Mouse (Mus musculus) cerebellum, adult 11 months (tissue): ENCODE results near the gene Ascl1.

Experiments
- DNase-seq: peaks from one replicate; pipeline ENCODE4 v3.0.0; 2022

The Ascl1 gene

DNA sequence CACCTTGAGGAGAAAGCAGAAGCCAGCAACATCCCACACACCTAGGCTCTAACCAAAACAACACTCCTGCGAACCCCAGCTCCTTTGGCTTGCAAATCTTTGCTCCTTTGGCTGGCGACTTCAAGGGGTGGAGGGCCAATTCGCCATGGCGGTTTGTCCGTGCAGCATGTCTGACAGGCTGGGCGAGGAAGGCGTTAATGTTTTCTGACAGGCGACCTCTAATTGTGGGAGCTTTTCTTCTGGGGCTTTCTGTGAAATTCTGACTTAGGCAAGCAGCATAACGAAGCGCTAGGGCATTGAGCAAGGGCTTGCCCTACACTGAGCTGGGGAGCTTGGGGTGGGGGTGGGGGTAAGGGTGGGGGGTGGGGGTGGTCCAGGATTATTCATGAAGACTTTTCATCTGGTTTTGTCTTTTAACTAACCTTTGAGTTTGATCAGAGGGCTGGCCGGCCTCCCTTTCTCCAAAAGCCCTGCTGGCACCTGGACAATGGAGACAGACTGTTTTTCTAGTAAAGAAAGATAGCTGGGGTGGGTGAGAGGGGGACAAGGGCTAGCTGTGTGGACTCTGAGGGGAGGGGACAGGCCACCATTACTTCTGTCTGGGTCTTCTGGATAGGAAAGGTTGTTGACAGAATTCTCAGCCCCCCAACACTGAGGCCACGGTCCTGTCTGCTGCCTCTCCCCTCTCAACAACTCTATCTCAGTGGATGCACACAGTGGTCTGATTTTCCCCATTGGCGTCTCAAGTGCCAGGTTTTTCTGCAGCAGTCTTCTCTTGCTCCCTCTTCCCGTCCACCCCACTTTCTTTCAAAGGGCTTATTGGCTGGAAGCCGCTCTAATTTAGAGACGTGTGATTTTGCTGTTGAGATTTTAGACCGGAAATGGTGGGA lies 8.4 kb downstream of the Ascl1 start:
- no peak for DNase-seq

DNA sequence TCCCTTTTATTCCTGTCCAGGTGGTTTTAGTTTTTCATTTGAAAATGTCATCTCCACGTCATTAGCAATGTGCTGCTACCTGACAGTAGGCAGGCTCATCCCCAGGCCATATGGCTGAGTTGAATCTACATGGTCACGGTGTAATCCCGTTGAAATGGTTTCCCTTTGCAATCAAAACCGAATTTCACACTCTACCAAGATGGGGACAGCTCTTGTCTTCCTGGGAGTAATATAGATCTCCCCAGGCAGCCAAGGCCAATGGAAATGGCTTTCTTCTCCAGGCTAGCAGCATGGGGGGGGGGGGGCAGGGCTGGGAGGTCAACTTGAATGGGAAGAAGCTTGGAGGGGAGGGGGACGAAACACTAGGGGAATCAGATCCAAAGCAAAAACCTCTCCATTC lies 15.6 kb downstream of the Ascl1 start:
- no peak for DNase-seq

DNA sequence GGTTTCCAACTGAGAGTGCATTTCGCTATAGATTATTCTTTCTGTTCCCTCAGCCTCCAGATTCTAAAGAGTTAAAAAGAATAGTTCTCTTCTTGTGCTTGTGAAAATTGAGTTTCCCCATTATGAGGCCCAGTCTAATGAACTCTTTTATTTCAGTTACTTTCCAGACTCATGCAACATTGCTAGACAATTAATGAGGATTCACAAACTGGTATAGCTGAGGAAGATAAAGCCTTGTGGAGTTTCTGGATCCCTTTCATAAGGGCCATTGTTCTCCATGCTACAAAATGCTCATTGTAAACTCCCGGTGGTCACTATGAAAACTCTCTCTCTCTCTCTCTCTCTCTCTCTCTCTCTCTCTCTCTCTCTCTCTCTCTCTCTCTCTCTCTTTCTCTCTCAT lies 18.5 kb downstream of the Ascl1 start:
- DNase-seq = no peak

GRCm38 (mm10) chr10:87473475-87474131 lies 19.9 kb downstream of the Ascl1 start:
- no peak for DNase-seq

GRCm38 (mm10) chr10:87450777-87451176 lies 42.7 kb downstream of the Ascl1 start:
- DNase-seq = no peak

GRCm38 (mm10) chr10:87449368-87449767 lies 44.1 kb downstream of the Ascl1 start:
- DNase-seq = no peak

- DNase-seq = no peak
Observed at GRCm38 (mm10) chr10:87448257-87448656, 45.2 kb downstream of the Ascl1 start.

- no peak for DNase-seq
Observed at GRCm38 (mm10) chr10:87447754-87448095, 45.7 kb downstream of the Ascl1 start.

DNA sequence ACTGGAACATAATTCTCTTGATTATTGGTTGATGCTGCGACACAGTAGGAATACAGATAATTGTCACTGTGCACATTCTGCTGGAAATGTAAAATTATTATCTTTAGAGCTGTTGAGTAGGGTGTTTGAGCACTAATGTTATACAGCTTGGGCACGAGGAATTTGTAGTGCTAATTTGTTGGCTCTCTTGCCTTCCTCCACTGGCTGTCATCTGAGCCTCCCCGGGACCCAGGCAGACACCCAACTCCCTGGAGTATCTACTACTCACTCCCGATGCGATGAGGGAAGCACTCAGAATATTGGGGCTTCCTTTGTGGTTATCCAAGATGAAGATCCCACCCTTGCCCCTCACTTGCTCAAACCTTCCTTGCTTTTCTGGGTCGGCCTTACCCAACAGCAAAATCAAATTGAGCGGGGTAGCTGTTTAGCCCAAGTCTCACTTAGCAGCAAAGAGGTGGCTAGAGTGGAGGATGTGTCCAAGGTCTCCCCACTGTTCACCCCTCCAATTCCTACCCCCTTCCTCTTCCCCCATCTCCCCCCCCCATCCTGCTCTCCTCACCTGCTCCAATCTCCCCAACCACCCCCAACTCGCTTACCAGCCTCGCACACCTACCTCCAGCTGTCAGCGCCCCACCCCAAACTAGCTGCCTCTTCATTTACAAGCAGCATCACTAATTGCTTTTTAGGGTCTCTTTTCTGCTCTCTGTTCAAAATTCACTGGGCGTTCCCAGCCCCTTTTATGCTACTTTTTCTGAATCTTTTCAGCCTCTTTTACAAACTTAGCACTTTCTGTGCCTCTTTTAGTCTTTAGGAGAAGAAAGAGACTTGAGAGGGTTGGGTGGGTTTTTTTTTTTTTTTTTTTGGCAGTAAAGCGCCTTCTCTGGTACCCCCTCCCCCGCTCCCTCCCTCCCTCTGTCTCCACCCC lies 46.4 kb downstream of the Ascl1 start:
- no peak for DNase-seq

DNA sequence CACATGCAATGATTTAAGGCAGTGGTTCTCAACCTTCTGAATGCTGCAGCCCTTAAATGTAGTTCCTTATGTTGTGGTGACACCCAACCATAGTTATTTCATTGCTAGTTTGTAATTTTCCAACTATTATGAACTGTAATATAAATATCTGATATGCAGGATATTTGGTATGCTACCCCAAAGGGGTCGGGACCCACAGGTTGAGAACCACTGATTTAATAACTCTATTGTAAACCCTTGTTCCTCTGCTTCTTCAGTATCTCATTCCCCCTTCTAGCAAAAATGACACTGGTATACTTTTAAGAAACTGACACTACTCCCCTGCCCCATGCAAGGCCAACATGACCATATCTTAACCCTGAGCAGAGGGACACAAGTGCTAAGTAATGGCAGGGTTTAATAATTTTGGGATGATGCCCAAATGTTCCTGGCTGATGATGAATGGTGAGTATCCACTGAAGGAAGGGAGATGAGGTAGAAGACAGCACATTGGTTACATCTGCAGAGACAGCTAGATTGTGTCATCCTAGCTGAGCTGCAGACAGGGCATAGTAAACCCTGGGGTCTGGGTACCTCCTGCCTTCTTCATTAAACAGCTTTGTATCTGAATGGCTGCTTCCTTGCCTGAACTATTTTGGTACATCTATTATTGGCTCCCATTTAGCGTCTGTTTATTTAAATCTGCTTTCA lies 47.2 kb downstream of the Ascl1 start:
- DNase-seq = no peak
